Mouse (Mus musculus): ENCODE measurements at regions not wholly inside any gene's neighbourhood (a gene's known extent, or its start where the extent isn't known, plus 50 kb on each side); places are given as distances from the start of the nearest gene placed in this dataset.

- TF ChIP-seq EP300 (optimal IDR thresholded peaks at IDR 0.05) (no peak), CTCF (IDR thresholded peaks at IDR 0.05; ENCODE audit: low read depth) (no peak)
- 79% methylated on average over 3 of the region's 3 CpGs for WGBS
Observed at GRCm38 (mm10) chr10:117579210-117579609, 50.1 kb upstream of the Cpm start.

DNA sequence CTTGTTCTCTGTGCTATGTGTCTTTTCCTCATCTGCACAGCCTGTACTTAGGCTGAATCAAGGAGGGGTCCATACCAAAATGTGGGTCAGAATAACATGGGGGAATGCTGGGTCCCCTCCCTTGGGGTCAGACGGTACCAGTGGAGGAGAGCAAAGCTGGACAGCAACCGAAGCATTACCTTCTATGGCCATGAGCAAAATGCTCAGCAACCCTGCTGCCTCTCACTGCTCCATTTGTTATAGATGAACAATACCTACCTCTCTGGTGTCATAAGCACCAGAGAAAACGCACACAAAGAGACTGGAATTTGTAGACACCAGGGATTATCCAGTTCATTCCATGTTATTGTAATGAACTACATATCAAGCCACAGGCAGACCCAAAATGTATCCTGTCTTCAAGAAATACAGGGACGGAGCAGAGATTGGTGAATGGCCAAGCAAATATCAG is 50.6 kb upstream of the Cpm start:
- no peak for DNase-seq (ENCODE audit: low spot score)
- no peak overlapping the region for H3K27ac ChIP-seq (replicated peaks)

More at GRCm38 (mm10) chr10:117579210-117579609, 50.1 kb upstream of the Cpm start:
- no peak overlapping the region for H3K9ac ChIP-seq (ENCODE audit: low read length)
- H3K27me3 ChIP-seq (ENCODE audit: control insufficient read depth, insufficient read depth, low read length), result no peaks in the 10 kb centered on the region
- DNase-seq (ENCODE audit: low spot score) (no peak), ATAC-seq (ENCODE audit: low FRiP score, low TSS enrichment) (no peak)
- H3K4me2 ChIP-seq (replicated peaks; ENCODE audit: low read depth), result no peak overlapping the region
- H3K36me3 ChIP-seq (ENCODE audit: control insufficient read depth, insufficient read depth, low read length), result no peaks in the 10 kb centered on the region
- no peaks in the 10 kb centered on the region for H3K9me3 ChIP-seq (ENCODE audit: control insufficient read depth, low read length)
- no peak overlapping the region for H3K27ac ChIP-seq (replicated peaks)
- no peak overlapping the region for H3K4me3 ChIP-seq (ENCODE audit: low read depth, low read length)
- no peaks in the 10 kb centered on the region for H3K4me1 ChIP-seq (replicated peaks; ENCODE audit: control insufficient read depth, insufficient read depth)

GRCm38 (mm10) chr10:117577970-117578695 is 51.2 kb upstream of the Cpm start:
- H3K9ac ChIP-seq (ENCODE audit: low read length), result no peak overlapping the region
- DNase-seq (ENCODE audit: low spot score), result no peak
- ATAC-seq (ENCODE audit: low FRiP score, low TSS enrichment), result no peak

More for the DNA sequence above, 50.6 kb upstream of the Cpm start:
- H3K9ac ChIP-seq (ENCODE audit: low read length), result no peak overlapping the region
- H3K4me1 ChIP-seq (replicated peaks; ENCODE audit: control insufficient read depth, insufficient read depth), result no peaks in the 10 kb centered on the region
- H3K9me3 ChIP-seq (ENCODE audit: control insufficient read depth, low read length), result no peaks in the 10 kb centered on the region
- ATAC-seq (ENCODE audit: low FRiP score, low TSS enrichment), result no peak
- WGBS, result 78% methylated on average over 4 of the region's 4 CpGs
- TF ChIP-seq EP300 (optimal IDR thresholded peaks at IDR 0.05), result no peak
- TF ChIP-seq CTCF (IDR thresholded peaks at IDR 0.05; ENCODE audit: low read depth), result no peak
- H3K4me3 ChIP-seq (ENCODE audit: low read depth, low read length), result no peak overlapping the region
- no peak overlapping the region for H3K4me2 ChIP-seq (replicated peaks; ENCODE audit: low read depth)
- H3K36me3 ChIP-seq (ENCODE audit: control insufficient read depth, insufficient read depth, low read length), result no peaks in the 10 kb centered on the region
- H3K27me3 ChIP-seq (ENCODE audit: control insufficient read depth, insufficient read depth, low read length), result no peaks in the 10 kb centered on the region

DNA sequence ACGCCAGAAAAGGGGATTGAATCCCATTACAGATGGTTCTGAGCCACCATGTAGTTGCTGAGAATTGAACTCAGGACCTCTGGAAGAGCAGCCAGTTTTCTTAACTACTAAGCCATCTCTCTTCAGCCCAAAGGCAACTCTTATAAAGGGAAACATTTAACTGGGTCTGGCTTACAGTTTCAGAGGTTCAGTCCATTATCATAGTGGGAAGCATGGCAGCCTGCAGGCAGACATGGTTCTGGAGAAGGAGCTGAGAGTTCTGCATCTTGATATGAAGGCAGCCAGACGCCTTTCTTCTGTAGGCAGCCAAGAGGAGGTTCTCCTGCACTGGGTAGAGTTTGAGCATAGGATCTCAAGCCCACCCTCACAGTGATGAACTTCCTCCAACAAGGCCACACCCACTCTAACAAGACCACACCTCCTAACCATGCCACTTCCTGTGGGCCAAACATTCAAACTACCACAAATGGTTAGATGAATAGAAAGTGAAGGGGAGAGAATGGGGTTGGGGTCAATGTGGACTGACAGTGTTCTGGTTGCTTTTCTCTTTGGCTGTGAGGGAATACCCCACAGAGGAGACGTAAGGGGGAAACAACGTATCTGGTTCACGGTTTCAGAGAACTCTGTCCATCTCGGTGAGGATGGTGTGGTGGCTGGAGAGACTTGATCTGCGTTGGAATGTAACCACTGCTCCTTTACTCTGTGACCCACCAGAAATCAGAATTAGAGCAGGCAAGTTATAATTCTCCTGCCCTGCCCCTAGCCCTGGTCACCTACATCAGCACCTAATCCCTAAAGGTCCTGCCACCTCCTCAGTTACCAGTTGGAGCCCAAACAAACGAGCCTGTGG is 52.2 kb upstream of the Cpm start:
- DNase-seq (ENCODE audit: low spot score), result no peak
- no peak for TF ChIP-seq EP300 (optimal IDR thresholded peaks at IDR 0.05)
- no peak for TF ChIP-seq CTCF (IDR thresholded peaks at IDR 0.05; ENCODE audit: low read depth)
- no peaks in the 10 kb centered on the region for H3K36me3 ChIP-seq (ENCODE audit: control insufficient read depth, insufficient read depth, low read length)
- H3K4me3 ChIP-seq (ENCODE audit: low read depth, low read length), result no peak overlapping the region
- no peak for ATAC-seq (ENCODE audit: low FRiP score, low TSS enrichment)
- H3K9ac ChIP-seq (ENCODE audit: low read length), result no peak overlapping the region
- H3K4me2 ChIP-seq (replicated peaks; ENCODE audit: low read depth), result no peak overlapping the region
- 90% methylated on average over 8 of the region's 8 CpGs for WGBS
- no peaks in the 10 kb centered on the region for H3K27me3 ChIP-seq (ENCODE audit: control insufficient read depth, insufficient read depth, low read length)
- H3K9me3 ChIP-seq (ENCODE audit: control insufficient read depth, low read length), result no peaks in the 10 kb centered on the region
- no peak overlapping the region for H3K27ac ChIP-seq (replicated peaks)
- H3K4me1 ChIP-seq (replicated peaks; ENCODE audit: control insufficient read depth, insufficient read depth), result no peaks in the 10 kb centered on the region

More at GRCm38 (mm10) chr10:117577970-117578695, 51.2 kb upstream of the Cpm start:
- no peaks in the 10 kb centered on the region for H3K27me3 ChIP-seq (ENCODE audit: control insufficient read depth, insufficient read depth, low read length)
- H3K27ac ChIP-seq (replicated peaks), result no peak overlapping the region
- H3K4me1 ChIP-seq (replicated peaks; ENCODE audit: control insufficient read depth, insufficient read depth), result no peaks in the 10 kb centered on the region
- no peak for TF ChIP-seq EP300 (optimal IDR thresholded peaks at IDR 0.05)
- TF ChIP-seq CTCF (IDR thresholded peaks at IDR 0.05; ENCODE audit: low read depth), result no peak
- H3K36me3 ChIP-seq (ENCODE audit: control insufficient read depth, insufficient read depth, low read length), result no peaks in the 10 kb centered on the region
- 89% methylated on average over 4 of the region's 4 CpGs for WGBS
- no peak overlapping the region for H3K4me3 ChIP-seq (ENCODE audit: low read depth, low read length)
- H3K4me2 ChIP-seq (replicated peaks; ENCODE audit: low read depth), result no peak overlapping the region
- H3K9me3 ChIP-seq (ENCODE audit: control insufficient read depth, low read length), result no peaks in the 10 kb centered on the region

DNA sequence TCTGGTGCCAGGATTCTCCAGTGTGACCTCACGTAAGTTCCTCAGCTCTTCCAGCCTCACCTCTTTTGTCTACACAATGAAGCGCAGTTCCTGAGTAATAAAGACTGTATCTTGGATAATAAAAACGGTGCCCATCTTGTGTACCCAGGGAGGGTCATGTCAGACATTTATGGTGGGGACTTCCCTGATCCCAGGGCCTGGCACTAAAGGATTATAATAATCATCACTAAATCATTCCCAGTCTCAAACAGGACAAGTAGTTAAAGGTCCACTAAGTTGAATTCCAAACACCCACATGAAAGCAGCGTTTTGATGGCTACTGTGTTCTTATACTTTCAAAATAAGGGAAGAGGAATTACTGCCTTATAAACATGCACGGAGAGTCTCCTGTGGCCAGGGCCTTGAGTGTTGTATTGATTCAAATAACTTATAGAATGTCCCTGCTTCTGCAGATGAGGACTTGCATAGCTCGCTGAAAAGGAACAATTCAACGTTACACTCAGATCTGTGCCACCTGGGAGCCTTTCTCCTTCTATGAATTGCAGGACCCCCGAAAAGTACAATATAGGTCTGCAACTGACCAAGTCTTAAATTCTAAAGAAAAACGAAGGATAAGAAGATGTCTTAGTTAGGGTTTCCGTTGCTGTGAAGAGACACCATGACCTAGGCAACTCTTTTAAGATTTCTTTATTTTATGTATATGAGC is 53.0 kb upstream of the Cpm start:
- TF ChIP-seq EP300 (optimal IDR thresholded peaks at IDR 0.05), result no peak
- no peak for TF ChIP-seq CTCF (IDR thresholded peaks at IDR 0.05; ENCODE audit: low read depth)
- 73% methylated on average over 10 of the region's 10 CpGs for WGBS
- no peaks in the 10 kb centered on the region for H3K9me3 ChIP-seq (ENCODE audit: control insufficient read depth, low read length)
- no peak overlapping the region for H3K9ac ChIP-seq (ENCODE audit: low read length)
- H3K4me1 ChIP-seq (replicated peaks; ENCODE audit: control insufficient read depth, insufficient read depth), result 0 out of 2 replicates have a peak, but pooled peaks cover under 1% of the 10 kb centered on the region
- ATAC-seq (ENCODE audit: low FRiP score, low TSS enrichment) (peak; percentile 33; the same call in 1 of the 2 replicates), DNase-seq (ENCODE audit: low spot score) (no peak)
- H3K36me3 ChIP-seq (ENCODE audit: control insufficient read depth, insufficient read depth, low read length), result no peaks in the 10 kb centered on the region
- no peaks in the 10 kb centered on the region for H3K27me3 ChIP-seq (ENCODE audit: control insufficient read depth, insufficient read depth, low read length)
- 0 out of 2 replicates have a peak overlapping the region, but pooled peaks have one; percentile 24 for H3K27ac ChIP-seq (replicated peaks)
- no peak overlapping the region for H3K4me3 ChIP-seq (ENCODE audit: low read depth, low read length)
- no peak overlapping the region for H3K4me2 ChIP-seq (replicated peaks; ENCODE audit: low read depth)
